Mouse (Mus musculus) midbrain, embryonic 16.5 days (tissue): ENCODE results near the gene Spty2d1. TPM values are rescaled to one million over a fixed set of nuclear protein-coding genes. Genes with fewer than 3 reads are reported as not detected.

Experiments used
- ATAC-seq: fragments of 200-750 bp; cut with Nextera tagmentation; 2 replicates; pipeline ENCODE4 v1.8.0; 2017; ENCODE audit warnings: moderate TSS enrichment
- H3K27ac ChIP-seq: fragments of 300-500 bp; sonication (generic); 2 replicates; pipeline ENCODE4 v1.5.1; 2014; ENCODE audit warnings: mild to moderate bottlenecking, low read length, mixed read lengths
- H3K27me3 ChIP-seq: fragments of 300-500 bp; sonication (generic); 2 replicates; pipeline ENCODE4 v1.6.1; 2014; ENCODE audit warnings: low read depth, low read length, mixed read lengths; ENCODE audit not compliant: control insufficient read depth, insufficient read depth
- H3K36me3 ChIP-seq: fragments of 300-500 bp; sonication (generic); 2 replicates; pipeline ENCODE4 v1.6.1; 2014; ENCODE audit warnings: mild to moderate bottlenecking, low read length, moderate library complexity, mixed read lengths; ENCODE audit not compliant: control insufficient read depth, insufficient read depth
- H3K4me1 ChIP-seq: fragments of 300-500 bp; sonication (generic); 2 replicates; pipeline ENCODE4 v1.6.1; 2014; ENCODE audit warnings: mild to moderate bottlenecking, low read length, mixed read lengths; ENCODE audit not compliant: control insufficient read depth, insufficient read depth
- H3K4me2 ChIP-seq: fragments of 300-500 bp; sonication (generic); 2 replicates; pipeline ENCODE4 v1.6.1; 2014; ENCODE audit warnings: mild to moderate bottlenecking, low read length, mixed read lengths
- H3K4me3 ChIP-seq: fragments of 300-500 bp; sonication (generic); 2 replicates; pipeline ENCODE4 v1.5.1; 2014; ENCODE audit warnings: low read depth, mild to moderate bottlenecking, low read length, moderate library complexity, mixed read lengths
- H3K9ac ChIP-seq: fragments of 300-500 bp; sonication (generic); 2 replicates; pipeline ENCODE4 v1.6.1; 2014; ENCODE audit warnings: low read depth, low read length, mixed read lengths
- H3K9me3 ChIP-seq: fragments of 300-500 bp; sonication (generic); replicated peaks from 2 replicates; pipeline ENCODE4 v1.6.1; 2014; ENCODE audit warnings: mild to moderate bottlenecking, low read length, mixed read lengths; ENCODE audit not compliant: control insufficient read depth, poor library complexity, severe bottlenecking
- WGBS: fragments of 180-500 bp; shearing (Covaris S2); extraction: QIAGEN DNeasy Blood & Tissue Kit; methylation state at CpG from one replicate; pipeline ENCODE4 v1.1.7; 2014; 5-methylcytosine and 5-hydroxymethylcytosine counted together
- polyA plus RNA-seq: library from polyadenylated mRNA; unstranded; fragments of >200 nt; fragmentation: Nextera tagmentation; extraction: Ambion mirVana; gene quantifications from 2 replicates; pipeline ENCODE4 v1.2.1, GENCODE M21; 2015

The Spty2d1 gene
- polyA plus RNA-seq, 1 experiment from 2014 or later: 7.4 TPM

DNA sequence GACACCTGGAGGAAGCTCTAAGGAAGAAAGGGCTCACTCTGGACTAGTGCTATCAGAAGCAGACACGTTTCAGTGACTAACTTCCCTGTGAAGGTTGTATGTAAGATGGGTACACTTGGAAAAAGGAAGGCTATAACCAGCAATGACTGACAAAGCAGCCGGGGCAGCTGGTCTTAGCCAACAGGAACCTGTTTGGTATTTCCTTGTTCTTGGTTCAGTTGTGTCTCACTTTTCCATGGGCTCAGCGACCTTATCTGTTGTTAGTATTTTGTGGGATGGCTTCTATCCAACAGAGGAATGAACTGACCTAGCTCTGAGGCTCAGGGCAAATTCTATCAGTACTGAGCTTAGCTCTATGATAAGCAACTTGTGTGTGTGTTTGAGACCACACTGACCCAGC is 47.2 kb downstream of the Spty2d1 start:
- Histone ChIP-seq H3K9ac (0 out of 2 replicates have a peak overlapping the region, but pooled peaks have one; percentile 25), H3K27ac (no peak overlapping the region), H3K4me3 (no peak overlapping the region), H3K4me1 (peaks cover 6% of the 10 kb centered on the region), H3K27me3 (peaks cover 4% of the 10 kb centered on the region), H3K9me3 (no peaks in the 10 kb centered on the region), H3K4me2 (no peak overlapping the region), H3K36me3 (no peaks in the 10 kb centered on the region)
- 75% methylated on average over 3 of the region's 3 CpGs for WGBS
- ATAC-seq: no peak

DNA sequence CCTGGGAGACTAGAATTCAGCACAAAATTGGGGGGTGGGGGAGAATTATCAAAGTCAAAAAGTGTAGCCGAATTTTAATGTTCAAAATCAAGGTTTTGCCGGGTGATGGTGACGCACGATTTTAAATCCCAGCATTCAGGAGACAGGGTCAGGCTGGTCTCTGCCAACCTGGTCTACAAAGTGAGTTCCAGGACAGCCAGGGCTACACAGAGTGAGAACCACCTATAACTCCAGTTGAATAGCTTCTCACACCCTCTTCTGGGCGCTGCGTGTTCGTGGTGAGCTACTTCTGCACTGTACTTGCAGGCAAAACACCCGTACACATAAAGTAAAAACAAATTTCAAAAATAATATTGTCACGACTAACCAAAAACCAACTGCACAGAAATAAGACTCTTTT is 49.4 kb downstream of the Spty2d1 start:
- H3K36me3 ChIP-seq: no peaks in the 10 kb centered on the region
- H3K27ac ChIP-seq: no peak overlapping the region
- peaks cover 6% of the 10 kb centered on the region for H3K4me1 ChIP-seq
- peak; percentile 65 for ATAC-seq
- H3K4me2 ChIP-seq: peak overlapping the region; percentile 86
- peaks cover 4% of the 10 kb centered on the region for H3K27me3 ChIP-seq
- 18% methylated on average over 9 of the region's 9 CpGs for WGBS
- H3K9me3 ChIP-seq: no peaks in the 10 kb centered on the region
- H3K9ac ChIP-seq: peak overlapping the region; percentile 83
- peak overlapping the region; percentile 66 for H3K4me3 ChIP-seq

DNA sequence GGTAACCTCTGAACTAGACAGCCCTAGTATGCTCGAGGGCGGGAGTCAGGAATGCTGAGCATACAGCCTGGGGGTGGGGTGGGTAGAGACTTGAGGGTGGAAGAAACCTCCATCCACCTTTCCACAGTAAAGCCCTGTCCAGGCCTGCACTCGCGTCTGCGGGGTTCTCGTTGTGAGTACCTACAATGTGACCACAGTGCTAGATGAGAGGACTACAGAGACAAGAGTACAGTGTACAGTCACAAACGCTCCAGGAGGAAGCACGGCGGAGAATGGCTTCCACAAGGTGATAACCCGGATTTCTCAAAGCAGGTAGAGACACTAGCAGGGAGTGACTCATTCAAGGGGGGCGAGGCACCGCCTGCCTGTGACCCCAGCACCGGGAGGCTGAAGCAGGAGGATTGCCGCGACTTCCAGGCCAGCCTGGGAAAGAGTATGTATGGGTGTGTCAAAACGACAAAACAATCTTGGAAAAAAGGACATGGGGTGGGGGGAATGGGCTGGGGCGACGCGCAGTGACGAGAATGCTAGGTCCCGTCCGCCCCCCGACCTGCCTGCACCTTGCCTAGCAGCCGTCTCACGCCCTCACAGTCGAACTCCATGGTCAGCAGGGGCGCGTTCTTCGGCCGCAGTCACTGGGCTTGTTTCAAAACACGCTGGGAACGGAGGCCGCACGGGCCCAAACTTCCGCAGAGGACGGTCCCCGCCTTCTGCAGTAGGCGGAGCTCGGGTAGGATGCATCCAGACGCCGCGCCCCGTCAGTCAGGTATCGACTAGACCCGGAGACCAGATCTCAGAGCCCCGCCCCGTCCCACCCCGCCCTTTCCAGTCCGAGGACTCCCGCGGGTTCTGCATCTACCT is 50.1 kb downstream of the Spty2d1 start, which contains the start of gene Uevld:
Gene Uevld, minus strand, starts transcription at position 697 of the 861 bp plus-strand sequence.
- WGBS: 1% methylated on average over 50 of the region's 51 CpGs
- Histone ChIP-seq H3K36me3 (no peaks in the 10 kb centered on the region), H3K4me3 (peak within 1 kb of the TSS; percentile 66), H3K9me3 (no peaks in the 10 kb centered on the region), H3K27me3 (peaks cover 4% of the 10 kb centered on the region), H3K27ac (0 out of 2 replicates have a peak within 1 kb of the TSS, but pooled peaks have one; percentile 39), H3K4me2 (peak within 1 kb of the TSS; percentile 86), H3K4me1 (peaks cover 6% of the 10 kb centered on the region), H3K9ac (peak within 1 kb of the TSS; percentile 83)
- ATAC-seq: peak; percentile 95

Other genes with a start within 250 kb of the Spty2d1 start
- gene Hps5, start 212.3 kb downstream of the Spty2d1 start, polyA plus RNA-seq: 11.1 and 14.0 TPM in 2 replicates
- gene Gtf2h1, start 212.3 kb downstream of the Spty2d1 start, polyA plus RNA-seq: 40.9 and 46.8 TPM in 2 replicates
- 596 and 701 TPM in 2 replicates for gene Ldha, start 166.9 kb downstream of the Spty2d1 start, polyA plus RNA-seq
- gene Ldhc, start 147.2 kb downstream of the Spty2d1 start, polyA plus RNA-seq: 0.33 and 0.46 TPM in 2 replicates
- gene Tsg101, start 88.4 kb downstream of the Spty2d1 start, polyA plus RNA-seq: 372 and 375 TPM in 2 replicates
- gene Uevld, start 49.9 kb downstream of the Spty2d1 start, polyA plus RNA-seq: 5.3 and 6.0 TPM in 2 replicates
- gene Gm9999, start 24.8 kb downstream of the Spty2d1 start, polyA plus RNA-seq: not detected in 2 replicates
- gene Tmem86a, start 42.2 kb upstream of the Spty2d1 start, polyA plus RNA-seq: 22.9 and 24.1 TPM in 2 replicates
- 179 and 194 TPM in 2 replicates for gene Ptpn5, start 125.3 kb upstream of the Spty2d1 start, polyA plus RNA-seq
- not detected in 2 replicates for gene Mrgpra6, start 196.5 kb upstream of the Spty2d1 start, polyA plus RNA-seq
- gene Mrgpra9, start 244.4 kb upstream of the Spty2d1 start, polyA plus RNA-seq: not detected in 2 replicates